Mouse (Mus musculus) brain, embryonic 14.5 days (tissue): ENCODE measurements around the gene Cdpf1.

ENCODE experiments used
- CTCF ChIP-seq: fragments of 200-500 bp; IDR thresholded peaks from 2 replicates; pipeline ENCODE4 v1.5.1; 2012; ENCODE audit warnings: inconsistent platforms, mild to moderate bottlenecking, moderate library complexity, borderline replicate concordance; ENCODE audit not compliant: insufficient read depth, insufficient read length; ENCODE audit errors: extremely low read depth
- POLR2A ChIP-seq: fragments of 200-500 bp; IDR thresholded peaks from 2 replicates; pipeline ENCODE4 v1.6.1; 2012; ENCODE audit warnings: mild to moderate bottlenecking, inconsistent platforms, borderline replicate concordance; ENCODE audit not compliant: poor library complexity, insufficient read depth, insufficient read length, severe bottlenecking; ENCODE audit errors: extremely low read depth

GRCm38 (mm10) chr15:85783146-85783545, 28.4 kb downstream of the Cdpf1 start:
- TF ChIP-seq CTCF = no peak
- no peak for TF ChIP-seq POLR2A
